Mouse (Mus musculus): ENCODE results near the gene Endog. TPM values are rescaled to one million over a fixed set of nuclear protein-coding genes. Genes with fewer than 3 reads are reported as not detected.

Endog gene
- 2.3 TPM for polyA plus RNA-seq (2017; shearing (Covaris generic))

DNA sequence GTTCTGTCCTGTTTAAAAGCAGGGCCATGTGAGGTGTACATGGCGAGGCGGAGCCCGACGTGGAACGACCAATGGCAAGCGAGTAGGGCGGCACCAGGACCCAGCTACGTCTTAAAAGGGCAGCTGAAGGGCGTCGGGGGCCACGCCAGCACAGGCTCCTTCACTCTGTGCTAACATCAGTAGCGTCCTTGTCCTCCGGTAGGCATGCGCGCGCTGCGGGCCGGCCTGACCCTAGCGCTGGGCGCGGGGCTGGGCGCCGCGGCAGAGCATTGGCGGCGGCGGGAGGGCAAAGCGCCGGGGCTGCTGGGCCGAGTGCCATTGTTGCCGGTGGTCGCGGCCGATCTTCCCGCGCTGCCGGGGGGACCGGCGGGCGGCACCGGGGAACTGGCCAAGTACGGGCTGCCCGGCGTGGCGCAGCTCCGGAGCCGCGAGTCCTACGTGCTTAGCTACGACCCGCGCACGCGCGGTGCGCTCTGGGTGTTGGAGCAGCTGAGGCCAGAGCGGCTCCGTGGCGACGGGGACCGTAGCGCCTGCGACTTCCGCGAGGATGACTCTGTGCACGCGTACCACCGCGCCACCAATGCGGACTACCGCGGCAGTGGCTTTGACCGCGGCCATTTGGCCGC is at the start of gene Endog:
TSS of gene Endog (plus strand) at position 123 of the 626 bp plus-strand sequence.

DNA sequence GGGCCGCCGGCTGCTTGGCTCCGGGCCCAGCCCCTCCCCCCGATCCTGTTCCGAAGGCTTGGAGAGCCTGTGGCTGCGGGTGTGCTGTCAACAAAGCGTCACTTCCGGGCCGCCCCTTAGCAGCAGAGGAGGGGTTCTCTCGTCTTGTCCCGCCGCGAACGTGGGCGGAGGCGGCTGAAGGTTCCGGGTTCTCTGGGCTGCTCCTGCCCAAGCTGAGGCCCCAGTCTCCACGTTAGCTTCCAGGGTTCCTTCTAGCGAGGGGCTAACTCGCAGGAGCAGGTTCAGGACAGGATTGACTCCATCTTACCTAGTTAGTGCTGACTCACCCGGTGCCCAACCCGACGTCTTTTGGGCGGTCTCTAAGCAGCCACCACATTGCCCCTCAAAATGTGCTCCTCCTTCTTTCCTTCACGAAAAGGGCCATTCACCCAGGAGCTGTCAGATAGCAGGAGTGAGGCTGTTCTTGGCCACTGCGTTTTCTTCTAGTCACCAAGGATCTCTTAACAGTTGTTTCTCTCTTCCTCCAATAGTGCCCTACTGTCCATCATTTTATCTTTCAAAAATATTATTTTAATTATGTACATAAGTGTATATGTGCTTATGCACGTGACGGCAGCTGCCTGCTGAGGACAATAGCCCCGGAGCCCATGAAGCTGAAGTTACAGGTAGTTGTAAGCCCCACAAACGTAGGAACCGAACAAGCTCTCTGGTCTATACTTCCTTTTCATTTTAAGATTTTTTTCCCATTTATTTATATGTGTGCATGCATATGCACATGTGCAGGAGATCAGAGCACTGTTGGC is 46.6 kb upstream of the Endog start, which contains the start of gene Zer1:
TSS of gene Zer1 (minus strand) at position 114 of the 803 bp plus-strand sequence.

GRCm38 (mm10) chr2:30133613-30134377 is 37.5 kb upstream of the Endog start, which contains the start of gene Tbc1d13:
TSS of gene Tbc1d13 (plus strand) at chr2:30133746.

DNA sequence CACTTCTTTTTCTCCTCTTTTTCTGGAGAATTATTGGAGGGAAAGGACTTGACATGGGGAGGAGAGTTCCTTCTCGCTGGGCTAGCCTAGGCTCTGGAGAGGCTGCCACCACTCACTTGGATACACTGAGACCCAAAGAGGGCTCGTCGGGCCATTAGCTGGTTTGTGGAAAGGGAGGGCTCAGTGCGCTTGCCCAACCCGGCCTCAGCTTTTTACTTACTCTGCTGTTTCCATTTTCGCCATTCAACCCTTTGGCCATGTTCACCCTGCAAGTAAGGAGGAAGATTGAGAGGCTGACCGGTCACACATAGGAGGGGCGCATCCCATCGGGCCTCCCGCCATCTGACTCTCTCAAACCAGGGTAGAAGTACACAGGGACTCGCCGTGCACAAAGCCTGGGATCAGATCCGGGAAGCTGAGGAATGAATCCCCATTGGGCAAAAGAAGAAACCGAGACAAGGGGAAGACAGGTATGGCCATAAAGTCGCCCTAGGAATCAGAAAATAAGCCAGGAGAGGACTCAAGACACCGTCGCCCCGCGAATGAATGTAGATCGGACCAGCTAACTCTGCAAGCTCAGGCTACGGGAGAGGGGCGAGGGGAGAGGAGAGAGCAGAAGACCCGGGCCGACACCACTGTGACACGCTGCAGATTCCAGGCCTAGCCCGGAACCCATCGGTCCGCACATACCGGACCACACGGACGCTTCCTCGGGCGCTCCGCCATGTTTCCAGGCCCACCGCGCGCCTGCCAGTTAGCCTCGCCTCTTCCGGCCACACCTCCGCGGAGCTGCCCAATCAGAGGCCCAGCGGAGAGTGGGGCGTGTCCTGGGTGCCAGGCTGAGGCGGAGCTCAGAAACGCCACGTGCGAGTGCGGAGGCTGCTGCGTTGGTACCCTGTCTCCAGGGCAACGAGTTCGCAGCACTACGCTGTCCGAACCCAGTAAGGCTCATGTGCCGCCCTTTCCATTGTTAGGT is 6.7 kb downstream of the Endog start, which contains the start of gene Spout1:
TSS of gene Spout1 (minus strand) at position 760 of the 976 bp plus-strand sequence.

GRCm38 (mm10) chr2:30205629-30206357 is 34.5 kb downstream of the Endog start, which contains the start of gene Kyat1:
TSS of gene Kyat1 (minus strand) at chr2:30205847.

Other genes starting within 250 kb of the Endog start
- 73.0 TPM for gene Gle1, start 236.1 kb upstream of the Endog start, polyA plus RNA-seq (2017; shearing (Covaris generic))
- gene Sptan1, start 205.9 kb upstream of the Endog start, polyA plus RNA-seq (2017; shearing (Covaris generic)): 147 TPM
- gene Wdr34, start 122.6 kb upstream of the Endog start, polyA plus RNA-seq (2017; shearing (Covaris generic)): 1.3 TPM
- 144 TPM for gene Set, start 114.1 kb upstream of the Endog start, polyA plus RNA-seq (2017; shearing (Covaris generic))
- gene Pkn3, start 93.8 kb upstream of the Endog start, polyA plus RNA-seq (2017; shearing (Covaris generic)): 1.2 TPM
- 30.3 TPM for gene Zdhhc12, start 77.8 kb upstream of the Endog start, polyA plus RNA-seq (2017; shearing (Covaris generic))
- 34.3 TPM for gene Zer1, start 46.9 kb upstream of the Endog start, polyA plus RNA-seq (2017; shearing (Covaris generic))
- 7.7 TPM for gene Tbc1d13, start 37.7 kb upstream of the Endog start, polyA plus RNA-seq (2017; shearing (Covaris generic))
- gene Spout1, start 7.0 kb downstream of the Endog start, polyA plus RNA-seq (2017; shearing (Covaris generic)): 42.8 TPM
- 12.3 TPM for gene Kyat1, start 34.4 kb downstream of the Endog start, polyA plus RNA-seq (2017; shearing (Covaris generic))
- gene Lrrc8a, start 66.2 kb downstream of the Endog start, polyA plus RNA-seq (2017; shearing (Covaris generic)): 7.8 TPM
- gene Gm28035, start 69.1 kb downstream of the Endog start, polyA plus RNA-seq (2017; shearing (Covaris generic)): 3.9 TPM
- 7.2 TPM for gene Phyhd1, start 94.7 kb downstream of the Endog start, polyA plus RNA-seq (2017; shearing (Covaris generic))
- gene Gm28038, start 109.5 kb downstream of the Endog start, polyA plus RNA-seq (2017; shearing (Covaris generic)): not detected
- gene Dolk, start 114.8 kb downstream of the Endog start, polyA plus RNA-seq (2017; shearing (Covaris generic)): 17.4 TPM
- gene Nup188, start 114.9 kb downstream of the Endog start, polyA plus RNA-seq (2017; shearing (Covaris generic)): 27.8 TPM
- 148 TPM for gene Sh3glb2, start 187.8 kb downstream of the Endog start, polyA plus RNA-seq (2017; shearing (Covaris generic))
- 15.6 TPM for gene Miga2, start 192.7 kb downstream of the Endog start, polyA plus RNA-seq (2017; shearing (Covaris generic))
- gene Dolpp1, start 220.8 kb downstream of the Endog start, polyA plus RNA-seq (2017; shearing (Covaris generic)): 38.7 TPM
- gene Crat, start 244.3 kb downstream of the Endog start, polyA plus RNA-seq (2017; shearing (Covaris generic)): 6.7 TPM
- gene Ptpa, start 244.5 kb downstream of the Endog start, polyA plus RNA-seq (2017; shearing (Covaris generic)): 126 TPM

Measured in activated CD4-positive, CD25-positive, alpha-beta regulatory T cell, adult 9 weeks (primary cell).